ENCODE assay signal across 7 mouse cellular contexts in the genomic region with DNA sequence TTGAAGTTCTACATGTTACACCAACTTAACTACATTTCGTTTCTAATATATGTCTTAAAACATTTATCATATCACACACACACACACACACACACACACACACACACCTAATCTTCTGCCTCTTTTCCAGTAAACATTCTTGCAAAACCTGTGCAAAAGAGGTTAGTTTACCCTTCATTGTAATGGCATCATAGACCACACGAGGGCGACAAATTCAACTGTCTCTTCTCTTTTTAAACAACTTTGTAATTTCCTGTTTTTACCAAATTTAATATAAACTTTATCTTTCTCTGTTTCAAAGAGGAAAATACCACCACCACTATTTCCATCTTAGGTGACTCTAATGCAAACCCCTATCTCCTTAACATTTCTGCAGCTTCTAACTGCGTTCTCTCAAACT.
A peak's percentile ranks its signal among the peaks of the same experiment; 100 is the strongest.
DNase-seq lines count a peak whose midpoint lies in the region; ATAC-seq and TF ChIP-seq lines count a peak whose summit lies in the region.

No protein-coding gene starts in this region.

- in situ Hi-C loops in Patski (cut with MboI; ENCODE audit: low pct_unique_long_range_greater_than_20kb) = no loop called here

- no peak overlapping the region for H3K4me3 ChIP-seq in kidney, postnatal 0 days (replicated peaks; ENCODE audit: low read depth, low read length)
- H3K4me3 ChIP-seq in kidney, embryonic 14.5 days (ENCODE audit: low read length) = no peak overlapping the region

- peak; percentile 61 for DNase-seq in kidney, postnatal 0 days (ENCODE audit: low spot score)
- DNase-seq in ES-CJ7 (ENCODE audit: low read depth, low spot score) (peak; percentile 27), Patski (ENCODE audit: low read depth, low spot score) (no peak)
- peak; percentile 52 to 58 for DNase-seq in kidney, postnatal 4 days
- peak; percentile 28 for DNase-seq in telencephalon, adult 2 months (ENCODE audit: low read depth, low spot score)

- no peaks in the 10 kb centered on the region for H3K27me3 ChIP-seq in kidney, postnatal 0 days (ENCODE audit: insufficient read depth, low read length)
- no peaks in the 10 kb centered on the region for H3K27me3 ChIP-seq in kidney, embryonic 14.5 days (ENCODE audit: control insufficient read depth, insufficient read depth, low read length)
- peaks cover 5% of the 10 kb centered on the region for H3K27me3 ChIP-seq in Patski

- H3K9ac ChIP-seq in kidney, postnatal 0 days (ENCODE audit: low read depth, low read length) = no peak overlapping the region
- no peak overlapping the region for H3K9ac ChIP-seq in kidney, embryonic 14.5 days (ENCODE audit: low read depth, low read length)

- WGBS in kidney, postnatal 0 days = 32% methylated on average over 4 of the region's 4 CpGs
- 36% methylated on average over 4 of the region's 4 CpGs for WGBS in kidney, embryonic 14.5 days

- POLR2A ChIA-PET in Patski (lab: Charles Lee) = no interaction called here

- no peak overlapping the region for H3K4me2 ChIP-seq in kidney, postnatal 0 days (ENCODE audit: low read length)
- H3K4me2 ChIP-seq in kidney, embryonic 14.5 days (replicated peaks; ENCODE audit: low read depth, low read length) = no peak overlapping the region

- TF ChIP-seq CTCF in kidney, postnatal 0 days (IDR thresholded peaks at IDR 0.05; ENCODE audit: low read depth) = peak; percentile 69
- TF ChIP-seq CTCF in Patski (IDR thresholded peaks at IDR 0.05) = peak; percentile 36

- CTCF ChIA-PET in Patski (lab: Charles Lee) = no interaction called here

- H3K4me1 ChIP-seq in kidney, postnatal 0 days (replicated peaks; ENCODE audit: insufficient read depth, low read length) = no peaks in the 10 kb centered on the region
- no peaks in the 10 kb centered on the region for H3K4me1 ChIP-seq in kidney, embryonic 14.5 days (ENCODE audit: control insufficient read depth, insufficient read depth, low read length)

- no peak for ATAC-seq in kidney, postnatal 0 days (replicated peaks; ENCODE audit: low FRiP score, low read depth)
- ATAC-seq in kidney, embryonic 14.5 days (ENCODE audit: low FRiP score, low TSS enrichment) = no peak
- ATAC-seq in Patski = no peak
- no peak for ATAC-seq in erythroblast, adult 5-6 weeks (replicated peaks; ENCODE audit: low FRiP score, poor library complexity, severe bottlenecking)

- H3K9me3 ChIP-seq in kidney, postnatal 0 days (replicated peaks; ENCODE audit: low read length) = no peaks in the 10 kb centered on the region
- H3K9me3 ChIP-seq in kidney, embryonic 14.5 days (ENCODE audit: control insufficient read depth, low read length) = no peaks in the 10 kb centered on the region

- H3K27ac ChIP-seq in kidney, postnatal 0 days = no peak overlapping the region
- H3K27ac ChIP-seq in kidney, embryonic 14.5 days (ENCODE audit: low read depth, low read length) = no peak overlapping the region

- H3K36me3 ChIP-seq in kidney, postnatal 0 days (ENCODE audit: insufficient read depth, low read length) = no peaks in the 10 kb centered on the region
- no peaks in the 10 kb centered on the region for H3K36me3 ChIP-seq in kidney, embryonic 14.5 days (ENCODE audit: control insufficient read depth, insufficient read depth, low read length)
